Mouse (Mus musculus) testis, postnatal 14 days (tissue): ENCODE measurements at regions not wholly inside any gene's neighbourhood (a gene's known extent, or its start where the extent isn't known, plus 50 kb on each side); places are given as distances from the start of the nearest gene placed in this dataset.
"Not testable (repeated sequence)": the region's sequence is repeated elsewhere in the genome, so short reads cannot be mapped to it uniquely, and the experiment has no call there.

ENCODE experiments used
- DNase-seq: peaks from one replicate; pipeline ENCODE4 v3.0.0; 2021; ENCODE audit warnings: low spot score

DNA sequence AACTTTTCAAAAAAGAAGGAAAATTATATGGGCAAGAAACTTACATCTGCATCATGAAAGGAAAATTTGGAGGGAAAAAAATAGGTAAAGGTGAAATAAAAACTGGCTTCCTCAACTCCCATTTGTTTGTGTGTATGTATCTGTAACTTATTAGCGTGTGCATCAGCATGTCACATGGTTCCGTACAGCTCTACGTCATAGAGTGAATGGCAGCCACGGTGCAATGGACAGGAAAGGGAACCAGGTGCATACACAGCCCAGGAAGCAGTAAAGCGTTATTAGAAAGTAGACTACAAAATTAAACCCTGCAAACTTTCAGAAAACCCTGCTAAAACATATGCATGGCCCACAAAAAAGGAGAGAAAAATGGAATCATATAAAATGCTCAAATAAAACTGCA, 112.7 kb upstream of the Arid1b start:
- no peak for DNase-seq

GRCm38 (mm10) chr17:4884083-4884482, 110.0 kb upstream of the Arid1b start:
- DNase-seq: no peak

- DNase-seq: peak; percentile 46
Observed at GRCm38 (mm10) chr17:4884761-4885160, 109.4 kb upstream of the Arid1b start.

DNA sequence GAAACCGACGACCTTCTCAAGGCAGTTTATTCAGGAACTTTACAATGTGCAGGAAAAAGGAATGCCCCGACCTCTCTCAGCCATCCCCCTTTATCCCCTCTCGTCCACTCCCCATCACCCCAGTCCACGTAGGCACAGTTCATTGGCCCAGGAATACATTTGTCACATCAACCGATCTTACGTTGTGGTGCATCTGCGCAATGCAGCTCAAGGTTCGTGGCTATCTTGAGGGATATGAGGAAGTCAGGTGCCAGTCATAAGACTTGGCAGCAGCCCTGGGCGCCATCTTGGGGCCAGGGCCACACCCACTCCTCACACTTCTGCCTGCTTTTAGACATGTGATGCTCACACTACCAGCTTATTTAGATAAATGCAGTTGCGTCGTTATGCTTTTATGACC, 106.8 kb upstream of the Arid1b start:
- not testable (repeated sequence) for DNase-seq

DNA sequence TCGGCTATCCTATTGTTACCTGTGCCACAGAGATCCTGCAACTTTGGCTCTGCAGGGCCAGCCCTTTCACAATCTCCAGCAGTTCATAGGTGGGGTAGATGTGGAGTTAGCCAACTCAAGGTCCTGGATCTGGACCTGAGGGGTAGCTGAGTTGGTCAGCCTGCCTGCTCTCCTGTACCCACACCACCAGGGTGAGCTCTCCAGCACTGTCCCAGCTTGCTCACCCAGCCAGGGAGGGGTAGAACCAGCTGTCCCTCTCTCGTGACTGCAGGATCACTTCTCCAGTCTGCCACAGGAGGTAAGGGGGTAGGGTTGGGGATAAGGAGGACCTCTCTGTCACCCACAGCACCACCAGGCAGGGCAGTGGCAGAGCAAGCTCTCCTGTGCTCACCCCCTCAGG, 104.6 kb upstream of the Arid1b start:
- DNase-seq: peak; percentile 2

DNA sequence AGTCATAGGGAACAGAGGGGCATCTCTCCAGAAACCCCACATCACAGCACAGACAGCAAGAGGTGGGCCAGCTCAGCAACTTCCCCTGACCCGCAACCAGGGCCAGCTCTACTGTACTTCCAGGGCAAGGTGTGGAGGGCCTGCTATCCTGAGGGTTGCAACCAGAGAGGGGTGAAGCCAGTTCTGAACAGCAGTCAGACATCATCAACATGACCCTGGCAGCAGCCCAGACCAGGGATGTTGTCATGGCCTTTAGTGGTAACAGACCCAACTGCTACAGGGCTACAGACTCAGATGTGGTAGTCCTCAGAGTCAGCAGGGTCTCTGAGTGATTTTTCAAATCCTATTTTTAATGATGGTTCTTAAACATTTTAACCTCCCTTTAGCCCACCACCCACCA, 104.0 kb upstream of the Arid1b start:
- no peak for DNase-seq

DNA sequence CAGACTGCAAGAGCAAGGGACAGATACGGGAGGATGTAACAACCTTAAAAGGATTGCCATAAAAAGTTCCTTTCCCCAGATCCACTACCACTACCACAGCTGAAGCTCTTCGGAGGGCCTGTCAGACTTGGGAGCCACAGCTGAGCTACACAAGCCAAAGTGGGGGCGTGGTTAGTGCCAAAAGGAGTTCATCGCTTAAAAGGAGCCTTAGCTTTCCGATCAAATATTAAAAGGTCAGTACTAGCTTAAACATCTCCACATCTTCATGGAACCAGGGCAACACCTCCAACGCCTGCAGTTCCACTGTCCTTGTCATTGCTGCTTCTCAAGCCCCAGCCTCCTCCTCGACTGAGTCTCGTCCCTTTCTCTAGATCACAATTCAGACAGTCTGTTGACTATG, 102.6 kb upstream of the Arid1b start:
- DNase-seq: no peak

GRCm38 (mm10) chr17:4894756-4895330, 99.3 kb upstream of the Arid1b start:
- not testable (repeated sequence) for DNase-seq

- no peak for DNase-seq
Observed at GRCm38 (mm10) chr17:4903129-4903528, 91.0 kb upstream of the Arid1b start.

GRCm38 (mm10) chr17:4906504-4906903, 87.6 kb upstream of the Arid1b start:
- no peak for DNase-seq

DNA sequence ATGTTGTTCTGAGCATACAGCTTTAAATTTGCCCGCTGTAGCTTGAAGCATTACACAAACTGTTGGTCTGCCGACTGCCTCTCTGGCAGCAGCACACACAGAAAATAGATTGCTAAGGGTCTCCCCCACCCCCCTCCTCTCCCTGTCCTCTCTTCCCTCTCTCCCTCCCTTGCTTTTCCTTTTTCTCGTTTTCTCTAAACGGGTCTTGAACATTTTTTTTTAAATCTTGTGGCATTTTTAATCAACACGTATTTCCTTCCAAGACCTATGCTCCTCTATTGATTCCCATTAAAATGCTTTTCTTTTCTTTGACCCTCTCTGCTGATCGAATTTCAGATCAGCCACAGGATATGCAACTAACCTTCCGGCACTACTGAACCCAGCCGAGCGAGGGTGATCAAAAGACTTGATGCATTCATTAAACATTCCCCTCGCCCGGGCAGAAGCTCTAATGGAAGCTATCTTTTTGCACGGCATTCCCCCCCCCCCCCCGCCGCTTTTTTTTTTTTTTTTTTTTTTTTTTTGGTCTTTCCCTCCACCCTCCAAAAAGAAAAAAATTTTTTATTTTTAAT, 86.9 kb upstream of the Arid1b start:
- DNase-seq: peak; percentile 46

- peak; percentile 93 for DNase-seq
Observed at GRCm38 (mm10) chr17:4907841-4908571, 86.1 kb upstream of the Arid1b start.

- no peak for DNase-seq
Observed at GRCm38 (mm10) chr17:4908572-4908965, 85.6 kb upstream of the Arid1b start.

DNA sequence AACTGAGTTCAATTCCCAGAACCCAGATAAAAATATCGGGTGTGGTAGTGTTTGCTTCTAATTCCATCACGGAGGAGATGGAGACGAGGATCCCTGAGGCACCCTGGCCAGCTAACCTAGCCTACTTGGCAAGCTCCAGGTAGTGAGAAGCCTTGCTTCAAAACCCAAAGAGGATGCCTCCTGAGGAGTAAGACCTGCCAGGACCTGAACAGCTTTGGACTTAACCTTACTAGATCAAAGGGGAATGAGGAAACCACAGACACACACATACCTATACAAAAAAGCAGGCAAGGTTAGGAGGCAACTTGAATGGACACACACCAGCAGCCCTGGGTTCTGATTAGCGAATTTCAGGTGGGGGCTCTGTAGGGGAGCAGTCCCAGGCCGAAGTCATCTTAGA, 84.0 kb upstream of the Arid1b start:
- no peak for DNase-seq

- no peak for DNase-seq
Observed at GRCm38 (mm10) chr17:4913001-4913400, 81.1 kb upstream of the Arid1b start.

DNA sequence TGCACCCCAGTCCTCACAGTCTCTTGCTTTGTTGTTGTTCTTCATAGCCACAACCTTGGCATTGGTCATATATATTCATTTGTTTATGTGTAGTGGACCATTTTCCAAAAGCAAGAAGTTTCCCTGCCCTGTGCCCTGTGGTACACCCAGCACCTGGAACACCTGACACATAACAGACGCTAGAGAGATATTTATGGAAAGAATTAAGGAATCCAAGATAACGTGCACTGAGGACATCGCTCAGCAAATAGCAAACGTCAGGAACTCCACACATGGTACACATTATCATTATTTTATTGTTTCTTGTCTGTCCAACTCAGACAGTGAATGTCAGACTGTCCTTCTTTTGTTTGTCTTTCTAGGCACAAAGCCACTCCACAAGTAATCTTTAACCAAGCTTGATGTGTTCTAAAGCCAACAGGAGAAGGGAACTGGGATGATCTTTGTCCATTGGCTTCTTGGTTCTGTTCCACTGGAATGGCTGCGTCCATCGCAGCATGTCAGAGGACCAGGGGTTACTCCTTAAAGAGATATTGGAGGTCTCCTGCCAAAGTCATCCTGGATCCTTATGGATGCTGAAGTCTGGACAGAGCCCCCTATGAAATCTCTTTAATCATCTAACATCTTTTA, 74.2 kb upstream of the Arid1b start:
- no peak for DNase-seq

DNA sequence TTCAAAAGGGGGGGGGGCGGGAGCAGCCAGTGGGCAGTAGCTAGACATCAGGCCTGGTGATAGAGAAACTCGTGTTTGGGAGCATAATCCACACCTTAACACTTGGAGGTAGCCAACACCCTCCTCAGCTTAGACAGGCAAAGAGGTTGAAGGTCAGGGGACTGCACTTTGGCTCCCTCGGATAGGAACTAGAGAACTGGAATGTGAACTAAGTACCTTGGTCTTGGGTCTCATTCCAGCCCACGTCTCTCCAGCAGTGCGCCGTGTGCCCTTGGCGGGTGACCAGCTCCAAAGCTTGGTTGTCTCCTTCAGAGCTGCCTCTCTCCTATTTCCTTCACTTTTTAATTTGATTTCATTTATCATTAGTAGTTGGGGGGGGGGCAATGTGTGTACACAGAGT, 73.0 kb upstream of the Arid1b start:
- no peak for DNase-seq

- DNase-seq: no peak
Observed at GRCm38 (mm10) chr17:4928631-4929030, 65.5 kb upstream of the Arid1b start.

DNA sequence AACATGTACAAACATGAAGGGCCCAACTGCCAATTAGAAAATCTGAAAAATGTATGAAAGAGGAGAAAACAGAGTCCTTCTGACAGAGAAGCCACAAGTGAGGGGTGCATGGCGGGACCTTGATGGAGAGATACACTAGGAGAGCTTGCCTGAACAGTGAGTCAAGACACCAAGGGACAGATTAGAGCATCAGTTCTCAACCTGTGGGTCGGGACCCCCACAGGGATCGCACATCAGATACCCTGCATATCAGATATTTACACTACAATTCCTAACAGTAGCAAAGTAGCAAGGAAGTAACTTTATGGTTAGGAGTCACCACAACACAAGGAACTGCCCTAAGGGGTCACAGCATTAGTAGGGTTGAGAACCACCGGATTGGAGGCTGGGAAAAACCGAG, 58.9 kb upstream of the Arid1b start:
- no peak for DNase-seq

- DNase-seq: no peak
Observed at GRCm38 (mm10) chr17:4940589-4940988, 53.5 kb upstream of the Arid1b start.

DNA sequence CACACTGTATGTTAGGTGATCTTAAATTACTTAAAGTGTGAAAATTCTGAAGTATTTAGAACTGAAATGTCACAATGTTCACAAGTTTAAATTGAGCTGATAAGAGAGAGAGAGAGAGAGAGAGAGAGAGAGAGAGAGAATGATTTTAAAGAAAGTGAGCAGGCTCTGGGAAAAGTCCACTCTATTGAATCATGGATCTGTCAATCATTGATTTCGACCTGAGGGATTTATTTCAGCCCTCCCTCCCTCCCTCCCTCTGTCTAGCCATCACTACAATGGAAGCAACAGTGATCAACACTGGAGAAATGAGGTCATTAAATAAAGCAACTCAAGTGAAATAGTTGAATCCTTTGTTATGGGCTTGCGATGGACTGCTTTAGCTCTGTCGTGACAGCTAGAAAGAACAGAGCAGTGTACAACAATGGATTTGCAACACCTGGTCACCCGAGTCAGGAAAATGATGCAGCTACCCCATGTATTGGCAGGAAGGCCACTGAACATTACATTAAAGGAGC, 52.8 kb upstream of the Arid1b start:
- DNase-seq: no peak

GRCm38 (mm10) chr17:4942868-4943267, 51.3 kb upstream of the Arid1b start:
- DNase-seq: no peak
